Mouse (Mus musculus) cerebellum, adult 11-12 months (tissue): ENCODE measurements around the gene Ism2.
"Not testable (repeated sequence)": the region's sequence is repeated elsewhere in the genome, so short reads cannot be mapped to it uniquely, and the experiment has no call there.

ENCODE experiments used
- DNase-seq: peaks from one replicate; pipeline ENCODE4 v3.0.0; 2022

Gene Ism2

GRCm38 (mm10) chr12:87299657-87300440 is at the start of gene Ism2:
Gene Ism2 (minus strand): TSS chr12:87299705.
- peak; percentile 29 for DNase-seq

GRCm38 (mm10) chr12:87348029-87348428 is 48.5 kb upstream of the Ism2 start:
- no peak for DNase-seq

- DNase-seq, result no peak
Measured at GRCm38 (mm10) chr12:87347511-87347910, 48.0 kb upstream of the Ism2 start.

DNA sequence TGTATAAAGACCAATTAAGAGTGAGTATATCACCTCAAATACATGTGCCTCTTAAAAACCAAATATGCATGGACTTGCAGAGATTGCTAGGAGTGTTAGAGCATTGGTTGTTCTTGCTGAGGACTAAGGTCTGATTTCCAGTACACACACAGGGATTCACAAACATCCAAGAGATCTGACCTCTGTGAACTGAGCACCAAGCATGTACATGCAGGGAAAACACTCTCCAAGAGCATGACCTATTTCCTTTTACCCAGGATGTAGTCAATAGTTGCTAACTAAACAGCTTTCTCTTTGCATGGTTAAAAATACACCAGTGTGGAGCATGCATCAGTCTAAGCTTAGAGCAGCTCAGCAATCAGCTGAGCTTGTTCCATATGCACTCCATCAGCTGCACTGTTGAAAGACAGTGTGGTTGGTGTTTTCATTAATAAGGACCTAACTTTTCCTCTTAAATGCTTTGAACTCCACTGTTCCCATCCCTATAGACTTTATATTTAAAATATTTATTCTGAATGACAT is 43.6 kb upstream of the Ism2 start:
- no peak for DNase-seq

DNA sequence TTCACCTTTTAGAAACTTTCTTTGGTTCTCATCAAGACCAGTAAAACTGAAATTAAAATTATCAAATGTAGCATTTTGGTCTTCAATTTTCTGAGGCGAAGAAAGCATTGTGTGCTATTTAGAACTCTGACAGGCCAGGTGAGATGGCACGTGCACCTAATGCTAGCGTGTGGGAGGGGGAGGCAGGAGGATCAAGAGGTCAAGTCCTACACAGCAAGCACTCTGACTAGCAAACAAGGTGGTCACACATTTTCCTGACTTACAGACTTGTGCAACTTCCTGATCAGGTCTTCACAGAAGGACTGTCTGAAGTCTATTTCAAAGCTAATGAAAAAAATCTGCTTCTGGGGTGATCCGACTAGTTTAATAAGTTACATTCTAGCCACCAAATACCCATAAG is 38.6 kb upstream of the Ism2 start:
- no peak for DNase-seq

- DNase-seq, result no peak
Measured at GRCm38 (mm10) chr12:87334886-87335285, 35.4 kb upstream of the Ism2 start.

DNA sequence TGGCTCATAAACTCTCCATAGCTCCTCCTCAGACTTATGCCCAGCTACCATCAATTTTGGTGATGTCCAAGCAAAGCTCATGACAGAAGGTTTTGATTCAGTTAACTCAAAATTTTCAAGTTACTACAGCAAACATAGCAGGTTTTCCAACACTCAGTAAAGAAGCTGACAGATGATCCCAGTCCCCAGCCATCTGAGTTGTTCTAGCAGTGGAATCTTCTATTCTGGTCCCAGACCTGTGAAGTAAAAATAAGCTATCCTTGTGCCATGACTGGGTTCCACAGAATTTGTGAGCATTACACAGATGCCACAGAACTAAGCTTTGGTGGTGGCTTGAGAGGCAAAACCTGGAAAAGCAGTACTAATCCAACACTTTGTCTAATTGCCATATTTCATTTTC is 34.3 kb upstream of the Ism2 start:
- no peak for DNase-seq

DNA sequence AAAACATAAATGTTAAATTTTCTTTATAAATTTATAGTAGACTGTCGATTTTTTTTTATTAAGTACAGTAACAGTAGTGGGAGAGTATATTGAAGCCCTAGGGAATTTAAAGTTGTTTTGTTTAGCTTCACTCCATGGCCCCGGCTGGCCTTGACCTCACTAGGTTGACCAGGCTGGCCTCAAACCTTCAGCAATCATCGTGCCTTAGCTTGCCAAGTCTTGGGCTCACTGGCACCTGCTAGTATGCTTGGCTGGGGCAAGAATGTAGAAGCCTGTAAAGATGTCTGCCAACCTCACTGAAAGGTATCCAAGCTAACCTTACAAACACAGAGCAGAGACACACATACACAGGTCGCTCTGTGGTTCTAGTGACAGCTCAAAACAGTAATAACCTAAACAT is 33.0 kb upstream of the Ism2 start:
- peak; percentile 14 for DNase-seq

DNA sequence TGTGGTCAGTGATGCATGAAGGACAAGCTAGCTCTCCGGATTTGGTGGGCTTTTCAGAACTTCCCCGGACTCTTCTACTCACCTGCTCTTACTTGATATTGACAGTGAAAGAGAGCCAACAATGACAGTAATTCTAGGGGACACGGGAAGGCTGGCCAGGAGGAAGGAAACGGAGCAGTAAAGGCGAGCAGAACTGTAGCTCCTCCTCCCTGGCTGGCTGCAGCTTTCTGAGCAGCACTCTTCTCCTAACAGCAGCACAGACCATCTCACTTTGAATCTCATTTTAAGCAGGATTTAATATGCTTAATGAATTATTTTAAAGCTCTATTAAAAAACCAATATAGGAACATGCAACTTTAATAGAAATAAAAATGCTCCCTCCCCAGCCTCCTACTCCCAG is 32.4 kb upstream of the Ism2 start:
- no peak for DNase-seq

DNA sequence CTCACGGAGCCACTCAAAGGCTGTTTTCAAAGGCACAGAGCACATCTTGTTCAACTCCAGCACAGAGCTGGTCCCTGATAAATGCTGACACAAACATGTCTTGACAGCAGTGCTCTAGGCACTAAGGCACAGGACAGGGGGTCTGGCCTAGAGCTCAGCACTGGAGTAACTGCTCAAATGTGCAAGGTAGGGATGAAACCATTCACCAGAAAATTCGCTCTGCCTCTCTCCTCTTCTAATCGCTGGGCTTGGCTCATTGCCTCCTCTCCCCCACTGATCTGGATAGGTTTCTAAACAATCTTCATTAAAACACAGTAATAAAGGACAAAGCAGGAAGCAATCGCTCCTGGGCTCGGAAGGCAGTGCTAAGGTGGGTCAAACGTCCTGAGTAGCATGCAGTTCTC is 31.6 kb upstream of the Ism2 start:
- no peak for DNase-seq

- DNase-seq, result no peak
Measured at GRCm38 (mm10) chr12:87330213-87330612, 30.7 kb upstream of the Ism2 start.

GRCm38 (mm10) chr12:87328025-87328424 is 28.5 kb upstream of the Ism2 start:
- no peak for DNase-seq

DNA sequence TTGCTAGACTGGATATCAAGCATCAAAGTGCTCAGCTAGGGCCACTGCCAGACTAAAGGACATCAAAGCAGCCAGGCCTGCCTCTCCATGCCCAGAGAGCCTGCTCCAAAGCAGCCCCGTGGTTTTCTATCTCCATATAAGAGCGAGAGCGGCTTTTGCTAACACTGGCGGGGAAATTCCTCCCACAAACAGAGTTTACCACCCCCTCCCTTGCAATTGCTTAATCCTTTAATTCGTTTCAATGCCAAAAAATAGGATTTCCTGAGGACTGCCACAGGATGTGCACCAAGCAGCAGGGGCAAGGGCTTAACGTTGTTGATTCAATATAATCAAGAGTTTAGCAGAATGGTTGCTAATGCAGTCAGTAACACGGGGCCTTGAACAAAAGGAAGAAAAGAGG is 28.1 kb upstream of the Ism2 start:
- no peak for DNase-seq

DNA sequence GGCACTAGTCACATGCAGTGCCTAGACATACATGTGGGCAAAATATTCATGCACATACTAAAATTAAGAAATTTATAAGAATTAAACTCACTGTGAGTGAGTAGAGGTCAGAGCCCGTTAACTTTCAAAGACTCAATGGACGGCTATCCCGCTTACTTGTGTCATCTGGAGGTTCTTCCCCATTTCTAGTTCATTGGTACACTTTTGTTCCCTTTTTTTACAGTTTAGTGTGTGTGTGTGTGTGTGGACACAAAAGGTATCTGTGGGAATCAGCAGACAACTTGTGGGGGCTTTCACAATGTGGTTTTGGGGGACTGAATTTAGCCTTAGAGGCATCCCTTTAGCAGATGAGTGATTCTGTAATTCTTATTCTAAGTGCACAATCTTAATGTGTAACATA is 25.9 kb upstream of the Ism2 start:
- no peak for DNase-seq

GRCm38 (mm10) chr12:87319229-87319628 is 19.7 kb upstream of the Ism2 start:
- DNase-seq, result no peak

DNA sequence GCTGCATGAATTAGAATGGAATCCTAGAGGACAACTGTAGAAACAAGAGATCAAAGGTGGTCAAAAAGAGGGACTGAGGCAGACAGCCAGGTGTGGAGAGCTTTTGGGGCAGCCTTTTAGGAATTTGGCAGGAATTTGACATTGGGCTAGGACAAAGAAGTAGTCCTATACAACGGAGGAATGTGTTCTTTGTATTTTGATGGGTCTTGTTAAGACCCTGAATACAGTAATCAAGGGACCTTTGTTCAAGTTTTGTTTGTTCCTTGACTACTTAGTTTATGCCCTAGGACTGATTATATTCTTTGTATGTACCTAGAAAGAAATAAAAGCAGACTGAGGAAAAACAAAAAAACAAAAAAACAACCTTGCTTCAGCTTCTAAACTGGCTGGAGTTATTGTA is 18.4 kb upstream of the Ism2 start:
- DNase-seq, result no peak

DNA sequence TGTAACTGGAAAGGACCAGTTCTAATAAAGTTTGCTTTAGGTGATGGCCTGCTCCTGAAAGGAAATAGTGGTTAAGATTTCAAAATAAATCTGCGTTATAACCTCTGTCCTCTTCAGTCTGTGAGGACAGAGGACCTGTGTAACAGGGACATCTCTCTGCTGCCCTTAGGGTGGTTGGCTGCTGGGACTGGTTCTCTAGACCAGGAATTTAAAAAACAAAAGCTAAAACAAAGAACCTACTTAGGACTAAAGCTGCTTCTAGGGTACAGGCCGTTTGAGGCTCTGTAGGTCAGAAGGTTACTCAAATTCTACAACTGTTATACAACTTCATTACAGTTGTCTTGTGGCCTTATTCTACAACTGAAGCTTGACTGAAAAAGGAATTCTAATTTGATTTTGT is 13.6 kb upstream of the Ism2 start:
- DNase-seq, result no peak

GRCm38 (mm10) chr12:87306584-87306844 is 7.0 kb upstream of the Ism2 start:
- DNase-seq, result not testable (repeated sequence)

- DNase-seq, result peak; percentile 49
Measured at GRCm38 (mm10) chr12:87305767-87306583, 6.5 kb upstream of the Ism2 start.

DNA sequence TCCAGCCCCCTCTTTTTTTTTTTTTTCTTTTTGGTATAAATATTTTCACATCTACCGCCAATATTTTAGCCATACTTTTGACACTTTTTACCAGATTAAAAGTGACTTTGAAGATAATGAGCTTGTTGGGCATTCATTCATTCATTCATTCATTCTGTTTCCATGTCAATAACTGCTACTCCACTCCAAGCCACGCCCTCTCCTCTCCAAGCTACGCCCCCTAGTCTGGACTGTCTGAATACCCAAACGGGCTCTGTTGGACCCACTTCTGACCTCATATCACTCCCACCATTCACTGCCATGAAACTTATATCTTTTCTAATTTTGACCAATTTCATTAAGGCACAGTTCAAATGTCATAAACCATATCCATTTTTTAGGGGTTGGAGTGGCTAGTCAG is 1.7 kb upstream of the Ism2 start:
- DNase-seq, result no peak

- DNase-seq, result no peak
Measured at GRCm38 (mm10) chr12:87300441-87300690, 861 bp upstream of the Ism2 start.

DNA sequence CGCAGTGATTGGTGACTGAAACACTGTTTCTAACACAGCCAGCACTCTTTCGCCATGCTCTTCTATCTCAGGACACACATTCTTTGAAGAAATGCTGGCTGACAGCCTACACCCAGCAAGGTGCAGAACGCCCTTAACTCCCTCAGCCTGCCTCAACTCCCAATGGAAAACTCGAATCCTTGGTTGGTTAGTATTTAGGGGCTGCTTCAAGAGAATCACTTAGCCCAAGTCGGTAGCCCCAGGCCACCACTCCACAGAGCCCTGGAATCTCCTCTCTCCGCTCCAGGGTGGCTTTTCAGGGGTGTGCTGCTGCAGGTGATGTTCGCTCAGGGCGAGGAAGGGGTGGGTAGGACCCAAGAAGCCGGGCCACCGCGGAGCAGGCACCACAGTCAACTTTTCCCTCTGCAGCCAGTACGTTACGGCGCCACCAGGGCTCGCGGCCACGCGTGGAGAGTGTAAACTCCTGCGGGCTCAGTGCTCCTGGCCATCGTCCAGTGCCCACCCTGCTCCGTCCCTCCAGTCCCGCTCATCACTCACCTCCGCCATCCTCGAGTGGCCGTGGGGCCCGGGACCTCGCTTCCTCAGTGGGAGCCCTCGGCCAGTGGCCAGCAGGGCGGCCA is 358 bp downstream of the Ism2 start:
- no peak for DNase-seq

- no peak for DNase-seq
Measured at GRCm38 (mm10) chr12:87293934-87294333, 5.6 kb downstream of the Ism2 start.

GRCm38 (mm10) chr12:87289100-87289499 is 10.4 kb downstream of the Ism2 start:
- DNase-seq, result no peak
